8 mouse cellular contexts compared by ENCODE assay signal in genomic region chr13:112463337-112463802, GRCm38 (mm10). TPM values are rescaled to one million over a fixed set of nuclear protein-coding genes. Genes with fewer than 3 reads are reported as not detected.
DNase-seq lines count a peak whose midpoint lies in the region; ATAC-seq and TF ChIP-seq lines count a peak whose summit lies in the region.

No protein-coding gene starts in this region.

- H3K4me1 ChIP-seq in kidney, postnatal 0 days (replicated peaks; ENCODE audit: insufficient read depth, low read length), result peaks cover 9% of the 10 kb centered on the region; the same call in 1 of the 2 replicates
- H3K4me1 ChIP-seq in midbrain, postnatal 0 days (ENCODE audit: insufficient read depth, low read length), result no peaks in the 10 kb centered on the region

- no peaks in the 10 kb centered on the region for H3K36me3 ChIP-seq in kidney, postnatal 0 days (ENCODE audit: insufficient read depth, low read length)
- H3K36me3 ChIP-seq in midbrain, postnatal 0 days (ENCODE audit: insufficient read depth, low read length), result no peaks in the 10 kb centered on the region

- ATAC-seq in kidney, postnatal 0 days (replicated peaks; ENCODE audit: low FRiP score, low read depth), result peak; percentile 72
- ATAC-seq in common myeloid progenitor, adult 5-6 weeks (replicated peaks; ENCODE audit: low read depth, poor library complexity, severe bottlenecking), result peak; percentile 67
- peak; percentile 3 for ATAC-seq in inflammation-experienced regulatory T-cells, adult 6 months
- peak; percentile 66 for ATAC-seq in midbrain, postnatal 0 days (ENCODE audit: low FRiP score)

- H3K4me3 ChIP-seq in kidney, postnatal 0 days (replicated peaks; ENCODE audit: low read depth, low read length), result peak overlapping the region; percentile 79
- H3K4me3 ChIP-seq in midbrain, postnatal 0 days (ENCODE audit: low read depth, low read length), result peak overlapping the region; percentile 85

- H3K27ac ChIP-seq in kidney, postnatal 0 days, result peak overlapping the region; percentile 94
- H3K27ac ChIP-seq in midbrain, postnatal 0 days (ENCODE audit: low read depth, low read length), result peak overlapping the region; percentile 64; the same call in 1 of the 2 replicates

- TF ChIP-seq CTCF in kidney, postnatal 0 days (IDR thresholded peaks at IDR 0.05; ENCODE audit: low read depth), result no peak
- no peak for TF ChIP-seq CTCF in midbrain, postnatal 0 days (IDR thresholded peaks at IDR 0.05)

- WGBS in kidney, postnatal 0 days, result 4% methylated on average over 17 of the region's 17 CpGs
- WGBS in midbrain, postnatal 0 days, result 2% methylated on average over 17 of the region's 17 CpGs

- H3K9me3 ChIP-seq in kidney, postnatal 0 days (replicated peaks; ENCODE audit: low read length), result no peaks in the 10 kb centered on the region
- H3K9me3 ChIP-seq in midbrain, postnatal 0 days (ENCODE audit: low read length), result no peaks in the 10 kb centered on the region

- peak overlapping the region; percentile 93 for H3K9ac ChIP-seq in kidney, postnatal 0 days (ENCODE audit: low read depth, low read length)
- peak overlapping the region; percentile 82 for H3K9ac ChIP-seq in midbrain, postnatal 0 days (replicated peaks; ENCODE audit: low read length, poor library complexity, severe bottlenecking)

- DNase-seq in kidney, postnatal 0 days (ENCODE audit: low spot score), result no peak
- no peak for DNase-seq in kidney, adult 18-20 months
- peak; percentile 69 for DNase-seq in midbrain, postnatal 0 days (ENCODE audit: low spot score)
- no peak for DNase-seq in T-cell, adult 2 months (ENCODE audit: low spot score)
- DNase-seq in gastrocnemius, postnatal 25 days, result no peak
- no peak for DNase-seq in cerebellum, adult 11-12 months

- H3K27me3 ChIP-seq in kidney, postnatal 0 days (ENCODE audit: insufficient read depth, low read length), result no peaks in the 10 kb centered on the region
- H3K27me3 ChIP-seq in midbrain, postnatal 0 days (ENCODE audit: insufficient read depth, low read length), result no peaks in the 10 kb centered on the region

- peak overlapping the region; percentile 80 for H3K4me2 ChIP-seq in kidney, postnatal 0 days (ENCODE audit: low read length)
- peak overlapping the region; percentile 92 for H3K4me2 ChIP-seq in midbrain, postnatal 0 days (ENCODE audit: low read depth, low read length, poor library complexity, severe bottlenecking)

RNA-seq across cellular contexts. Expression of gene Il6st, which starts 0.5 kb away (rescaled TPM):
- polyA plus RNA-seq in kidney, postnatal 0 days (2015; fragmentation: Nextera tagmentation; extraction: Ambion mirVana), result 24.0 and 26.0 TPM in 2 replicates
- 28.8 and 35.2 TPM in 2 replicates for total RNA-seq in common myeloid progenitor, adult 5-6 weeks (2017)
- polyA plus RNA-seq in inflammation-experienced regulatory T-cells, adult 6 months (2017; shearing (Covaris generic)), result 10 to 100 TPM; 14.1 to 58.2 (median 51.0) TPM
- 35.8 and 36.1 TPM in 2 replicates for total RNA-seq in midbrain, postnatal 0 days (2014; rRNA removed)
- polyA plus RNA-seq in midbrain, postnatal 0 days (2015; fragmentation: Nextera tagmentation; extraction: Ambion mirVana), result 19.6 and 20.5 TPM in 2 replicates
- 100 to 1,000 TPM; 131 to 142 TPM for total RNA-seq in gastrocnemius, postnatal 25 days (2021)

Comparison
In these comparisons a context has a peak if more than half of its experiments do, and no peak if none do; other contexts are left out.
1. ATAC-seq: peak in every context shown above with its lines; median percentile 72 in kidney, postnatal 0 days; 67 in common myeloid progenitor, adult 5-6 weeks; 66 in midbrain, postnatal 0 days; 3 in inflammation-experienced regulatory T-cells, adult 6 months.